Mouse (Mus musculus): Measurements from ENCODE around the gene Golga3. TPM values are rescaled to one million over a fixed set of nuclear protein-coding genes. Genes with fewer than 3 reads are reported as not detected.
A peak's percentile ranks its signal among the peaks of the same experiment; 100 is the strongest.

The Golga3 gene
- polyA plus RNA-seq, 1 experiment from 2014 or later: 22.0 TPM

DNA sequence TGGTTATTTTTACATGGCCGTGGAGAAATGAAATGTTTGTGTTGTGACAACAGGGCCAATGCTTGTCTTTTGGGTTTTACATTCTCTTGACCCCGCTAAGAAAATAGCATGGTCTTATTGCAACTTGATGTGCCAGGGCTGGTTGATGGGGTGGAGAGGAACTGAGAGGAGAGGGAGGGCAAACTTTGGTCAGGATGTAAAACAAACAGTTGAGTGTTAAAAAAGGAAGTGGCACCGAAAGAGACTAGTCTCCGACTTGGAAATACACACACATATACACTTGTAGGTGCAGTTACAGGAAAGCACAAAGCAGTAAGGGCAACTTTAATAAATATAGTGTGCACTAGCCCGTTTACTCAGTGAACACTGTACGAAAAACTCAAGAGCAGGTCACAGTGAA lies 55.8 kb downstream of the Golga3 start:
- H3K9ac ChIP-seq: no peak overlapping the region
- 65% methylated on average over 6 of the region's 6 CpGs for WGBS
- no peak overlapping the region for H3K27ac ChIP-seq
- peak overlapping the region; percentile 76; the same call in 1 of the 2 replicates for H3K4me2 ChIP-seq
- H3K4me3 ChIP-seq: no peak overlapping the region; the same call in 1 of the 2 replicates
- H3K27me3 ChIP-seq: no peaks in the 10 kb centered on the region
- no peaks in the 10 kb centered on the region for H3K9me3 ChIP-seq
- H3K4me1 ChIP-seq: peaks cover 14% of the 10 kb centered on the region
- ATAC-seq (ENCODE audit: borderline replicate concordance, extremely low read depth, low FRiP score, low TSS enrichment): no peak
- peaks cover 31% of the 10 kb centered on the region for H3K36me3 ChIP-seq

DNA sequence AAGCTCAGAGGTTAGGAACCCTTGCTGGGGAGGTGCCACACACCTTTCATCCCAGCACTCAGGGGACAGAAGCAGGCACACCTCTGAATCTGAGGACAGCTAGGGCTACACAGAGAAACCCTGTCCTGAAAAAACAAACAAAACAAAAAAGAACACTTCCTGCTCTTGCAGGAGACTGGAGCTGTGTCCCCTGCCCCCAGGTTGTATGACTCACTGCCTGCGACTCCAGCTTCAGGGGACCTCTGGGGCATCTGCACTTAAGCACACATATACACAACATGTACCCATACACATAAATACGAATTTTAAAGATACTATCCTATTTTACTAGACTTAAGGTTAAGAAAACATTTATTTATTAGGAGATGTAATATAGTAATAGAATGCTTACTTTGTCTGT lies 67.6 kb downstream of the Golga3 start:
- ATAC-seq (ENCODE audit: borderline replicate concordance, extremely low read depth, low FRiP score, low TSS enrichment): no peak
- H3K4me3 ChIP-seq: no peak overlapping the region
- H3K9me3 ChIP-seq: no peaks in the 10 kb centered on the region
- 68% methylated on average over 2 of the region's 2 CpGs for WGBS
- H3K9ac ChIP-seq: no peak overlapping the region
- no peaks in the 10 kb centered on the region for H3K27me3 ChIP-seq
- H3K36me3 ChIP-seq: peaks cover 76% of the 10 kb centered on the region
- no peak overlapping the region for H3K27ac ChIP-seq
- H3K4me1 ChIP-seq: no peaks in the 10 kb centered on the region
- no peak overlapping the region for H3K4me2 ChIP-seq

DNA sequence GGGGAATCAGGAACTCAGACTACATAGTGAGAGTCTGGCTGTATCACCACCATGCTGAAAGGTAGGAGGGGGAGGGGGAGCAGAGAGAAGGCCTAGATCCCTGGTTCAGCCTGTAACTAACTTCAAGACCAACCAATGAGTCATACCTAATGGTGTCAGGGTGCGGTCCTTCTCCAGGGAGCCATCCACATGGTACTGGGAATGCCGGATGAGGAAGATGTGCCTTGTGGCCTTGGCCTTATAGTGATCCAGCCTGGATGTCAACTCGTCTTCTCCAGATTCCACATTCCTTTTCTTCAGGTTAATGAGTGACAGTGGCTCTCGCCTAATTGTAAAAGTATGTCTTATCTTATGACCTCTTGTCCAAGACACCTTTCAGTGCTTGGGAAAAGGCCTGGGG lies 90.4 kb downstream of the Golga3 start:
- H3K27ac ChIP-seq: no peak overlapping the region
- no peak for ATAC-seq (ENCODE audit: borderline replicate concordance, extremely low read depth, low FRiP score, low TSS enrichment)

DNA sequence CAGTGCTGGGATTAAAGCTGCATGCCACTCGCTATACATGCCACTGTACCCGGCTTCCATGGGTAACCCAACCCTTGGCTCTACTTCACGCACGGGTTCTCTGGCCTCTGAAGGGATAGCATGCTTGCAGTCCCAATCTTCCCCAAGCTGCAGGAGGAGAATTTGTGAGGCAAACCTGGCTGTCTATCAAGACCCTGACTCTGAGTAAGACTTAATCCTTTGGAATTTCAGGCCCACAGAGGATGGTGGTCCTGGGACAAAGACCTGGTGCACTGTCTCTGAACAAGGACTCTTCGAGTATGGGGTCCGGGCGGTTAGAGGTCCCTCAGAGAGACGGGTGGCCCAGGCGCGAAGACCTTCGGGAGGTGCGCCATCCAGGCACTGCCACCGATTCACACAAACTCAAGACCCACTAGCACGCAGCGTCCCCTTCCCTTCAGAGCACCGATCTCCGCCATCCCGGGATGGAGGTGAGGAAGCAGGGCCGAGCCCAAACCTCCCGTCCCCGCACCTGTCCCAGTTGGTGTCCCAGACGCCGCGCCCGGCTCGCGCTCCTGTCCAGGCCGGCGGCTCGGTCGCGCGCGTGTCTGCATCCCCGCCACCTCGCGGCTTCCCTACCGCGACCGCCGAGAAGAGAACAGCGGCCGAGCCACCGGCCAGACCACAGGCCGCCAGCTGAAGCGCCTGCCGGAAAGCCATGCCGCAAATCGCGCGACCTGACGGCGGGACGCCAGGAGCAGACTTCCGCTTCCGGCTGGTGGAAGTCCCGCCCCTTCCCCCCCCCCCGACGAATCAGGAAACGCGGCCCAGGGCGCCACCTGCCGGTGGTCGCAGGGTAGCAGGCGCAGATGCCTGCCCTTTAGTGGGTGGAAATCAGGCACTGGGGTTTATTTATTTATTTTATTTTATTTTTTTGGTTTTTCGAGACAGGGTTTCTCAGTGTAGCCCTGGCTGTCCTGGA lies 92.9 kb downstream of the Golga3 start, which contains the start of gene Pgam5:
TSS of gene Pgam5 (minus strand) at position 773 of the 961 bp plus-strand sequence.
- 2% methylated on average over 64 of the region's 66 CpGs for WGBS
- H3K9ac ChIP-seq: peak within 1 kb of the TSS; percentile 92

More for the DNA sequence above, 90.4 kb downstream of the Golga3 start:
- H3K36me3 ChIP-seq: peaks cover 30% of the 10 kb centered on the region
- H3K4me3 ChIP-seq: no peak overlapping the region
- no peak overlapping the region for H3K4me2 ChIP-seq
- H3K9me3 ChIP-seq: no peaks in the 10 kb centered on the region
- no peaks in the 10 kb centered on the region for H3K27me3 ChIP-seq
- H3K4me1 ChIP-seq: peaks cover 6% of the 10 kb centered on the region
- H3K9ac ChIP-seq: no peak overlapping the region
- WGBS: 82% methylated on average over 4 of the region's 4 CpGs

DNA sequence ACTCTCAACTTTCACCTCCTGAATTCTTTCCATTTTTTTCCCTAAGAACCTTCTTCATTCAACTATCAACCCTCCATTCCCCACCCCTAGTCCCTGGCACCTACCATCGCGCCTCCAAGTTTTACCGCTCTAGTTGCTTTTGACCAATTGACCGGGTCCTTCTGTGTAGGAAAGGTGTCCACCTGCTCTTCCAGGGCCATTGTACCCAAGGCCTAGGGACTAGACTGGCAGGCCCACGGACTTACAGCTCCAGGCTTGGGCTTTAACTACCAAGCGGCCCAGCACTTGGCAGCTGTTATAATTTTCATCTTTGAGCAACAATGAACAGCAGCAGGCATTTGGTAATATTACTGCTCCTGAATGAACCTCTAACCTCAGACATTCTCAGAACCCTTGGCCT lies 93.7 kb downstream of the Golga3 start:
- WGBS: 89% methylated on average over 6 of the region's 6 CpGs
- Histone ChIP-seq H3K4me1 (peaks cover 6% of the 10 kb centered on the region), H3K4me3 (no peak overlapping the region; the same call in 1 of the 2 replicates), H3K9me3 (no peaks in the 10 kb centered on the region), H3K9ac (no peak overlapping the region), H3K27me3 (no peaks in the 10 kb centered on the region), H3K27ac (no peak overlapping the region), H3K4me2 (peak overlapping the region; percentile 33; the same call in 1 of the 2 replicates), H3K36me3 (peaks cover 17% of the 10 kb centered on the region)
- ATAC-seq (ENCODE audit: borderline replicate concordance, extremely low read depth, low FRiP score, low TSS enrichment): no peak

More for the DNA sequence above, 92.9 kb downstream of the Golga3 start, which contains the start of gene Pgam5:
- Histone ChIP-seq H3K4me3 (peak within 1 kb of the TSS; percentile 99), H3K36me3 (peaks cover 26% of the 10 kb centered on the region), H3K27ac (peak within 1 kb of the TSS; percentile 64; the same call in 1 of the 2 replicates), H3K9me3 (no peaks in the 10 kb centered on the region), H3K4me1 (peaks cover 6% of the 10 kb centered on the region), H3K27me3 (no peaks in the 10 kb centered on the region), H3K4me2 (peak within 1 kb of the TSS; percentile 86)
- peak; percentile 81 for ATAC-seq (ENCODE audit: borderline replicate concordance, extremely low read depth, low FRiP score, low TSS enrichment)

DNA sequence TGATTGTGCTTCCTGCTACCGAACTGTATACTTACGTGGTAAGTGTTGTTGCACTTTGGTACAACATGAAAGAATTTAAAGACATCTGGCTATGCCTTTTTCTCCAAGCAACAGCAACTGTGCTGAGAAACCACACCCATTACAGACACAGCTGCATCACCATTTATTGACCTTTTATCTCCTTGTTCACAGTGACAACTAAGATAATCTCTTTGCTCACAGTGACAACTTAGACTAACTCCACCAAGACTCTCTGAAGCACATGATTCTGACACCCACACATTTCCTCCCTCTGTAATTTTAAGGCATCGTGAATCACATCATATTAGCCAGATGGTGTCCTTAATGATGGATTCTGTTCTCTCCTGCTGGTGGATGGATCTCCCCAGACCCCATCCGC lies 97.6 kb downstream of the Golga3 start:
- 78% methylated on average over 4 of the region's 4 CpGs for whole genome bisulfite sequencing
- H3K36me3 ChIP-seq: no peaks in the 10 kb centered on the region
- no peak overlapping the region for H3K9ac ChIP-seq
- H3K9me3 ChIP-seq: no peaks in the 10 kb centered on the region
- no peak overlapping the region for H3K4me2 ChIP-seq
- ATAC-seq (ENCODE audit: borderline replicate concordance, extremely low read depth, low FRiP score, low TSS enrichment): no peak
- H3K4me1 ChIP-seq: no peaks in the 10 kb centered on the region
- no peak overlapping the region for H3K4me3 ChIP-seq
- H3K27me3 ChIP-seq: no peaks in the 10 kb centered on the region
- H3K27ac ChIP-seq: no peak overlapping the region

DNA sequence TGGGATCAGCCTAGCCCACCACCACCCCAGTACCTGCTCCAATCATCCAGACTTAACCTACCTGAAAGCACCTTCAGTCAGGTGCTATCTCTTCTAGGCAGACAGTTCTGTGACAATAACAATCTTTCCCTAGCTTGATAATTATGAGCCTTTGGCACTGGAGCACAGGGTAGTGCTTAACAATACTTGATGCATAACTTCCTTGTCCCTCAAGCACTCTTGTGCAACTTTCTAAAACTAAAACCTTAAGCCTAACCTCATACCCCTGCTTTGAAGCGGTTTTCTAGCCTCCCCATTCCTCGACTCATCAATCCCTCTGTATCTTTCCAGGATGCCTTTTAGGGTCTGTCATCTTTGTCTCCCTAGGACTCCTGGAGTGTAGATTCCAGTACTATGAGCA lies 98.3 kb downstream of the Golga3 start:
- Histone ChIP-seq H3K27me3 (no peaks in the 10 kb centered on the region), H3K4me1 (no peaks in the 10 kb centered on the region), H3K27ac (no peak overlapping the region), H3K36me3 (no peaks in the 10 kb centered on the region), H3K4me3 (no peak overlapping the region), H3K4me2 (no peak overlapping the region), H3K9me3 (no peaks in the 10 kb centered on the region), H3K9ac (no peak overlapping the region)
- WGBS: 58% methylated on average over 2 of the region's 2 CpGs
- no peak for ATAC-seq (ENCODE audit: borderline replicate concordance, extremely low read depth, low FRiP score, low TSS enrichment)

Other genes with a start within 250 kb of the Golga3 start
- 18.3 and 21.7 TPM in 2 replicates for gene Zfp932, start 180.2 kb upstream of the Golga3 start, polyA plus RNA-seq (2015; fragmentation: Nextera tagmentation; extraction: Ambion mirVana)
- gene Gm17655, start 104.2 kb upstream of the Golga3 start, polyA plus RNA-seq (2015; fragmentation: Nextera tagmentation; extraction: Ambion mirVana): 2.6 and 2.9 TPM in 2 replicates
- 2.3 and 2.5 TPM in 2 replicates for gene Gm35315, start 82.3 kb upstream of the Golga3 start, polyA plus RNA-seq (2015; fragmentation: Nextera tagmentation; extraction: Ambion mirVana)
- 3.5 and 4.2 TPM in 2 replicates for gene Plcxd1, start 76.7 kb upstream of the Golga3 start, polyA plus RNA-seq (2015; fragmentation: Nextera tagmentation; extraction: Ambion mirVana)
- gene Gtpbp6, start 68.5 kb upstream of the Golga3 start, polyA plus RNA-seq (2015; fragmentation: Nextera tagmentation; extraction: Ambion mirVana): 37.5 and 37.6 TPM in 2 replicates
- gene Zfp605, start 66.6 kb upstream of the Golga3 start, polyA plus RNA-seq (2015; fragmentation: Nextera tagmentation; extraction: Ambion mirVana): 4.3 and 5.8 TPM in 2 replicates
- gene Chfr, start 40.9 kb upstream of the Golga3 start, polyA plus RNA-seq (2015; fragmentation: Nextera tagmentation; extraction: Ambion mirVana): 39.5 and 41.7 TPM in 2 replicates
- 26.6 and 29.2 TPM in 2 replicates for gene Ankle2, start 54.3 kb downstream of the Golga3 start, polyA plus RNA-seq (2015; fragmentation: Nextera tagmentation; extraction: Ambion mirVana)
- 57.5 and 57.9 TPM in 2 replicates for gene Pgam5, start 93.2 kb downstream of the Golga3 start, polyA plus RNA-seq (2015; fragmentation: Nextera tagmentation; extraction: Ambion mirVana)
- gene Pxmp2, start 109.5 kb downstream of the Golga3 start, polyA plus RNA-seq (2015; fragmentation: Nextera tagmentation; extraction: Ambion mirVana): 11.3 and 12.8 TPM in 2 replicates
- gene Pole, start 109.6 kb downstream of the Golga3 start, polyA plus RNA-seq (2015; fragmentation: Nextera tagmentation; extraction: Ambion mirVana): 35.2 and 36.0 TPM in 2 replicates
- gene P2rx2, start 166.5 kb downstream of the Golga3 start, polyA plus RNA-seq (2015; fragmentation: Nextera tagmentation; extraction: Ambion mirVana): 13.9 and 15.1 TPM in 2 replicates
- 1.9 and 2.8 TPM in 2 replicates for gene Lrcol1, start 168.0 kb downstream of the Golga3 start, polyA plus RNA-seq (2015; fragmentation: Nextera tagmentation; extraction: Ambion mirVana)